Mouse (Mus musculus) midbrain, embryonic 13.5 days (tissue): ENCODE results near the gene P2rx5. TPM values are rescaled to one million over a fixed set of nuclear protein-coding genes. Genes with fewer than 3 reads are reported as not detected.

Experiments
- ATAC-seq: fragments of 200-750 bp; cut with Nextera tagmentation; 2 replicates; pipeline ENCODE4 v1.8.0; 2017; ENCODE audit warnings: mild to moderate bottlenecking, moderate TSS enrichment, moderate library complexity
- H3K27ac ChIP-seq: fragments of 300-500 bp; sonication (generic); 2 replicates; pipeline ENCODE4 v1.5.1; 2015; ENCODE audit warnings: inconsistent platforms, mild to moderate bottlenecking, moderate library complexity
- H3K27me3 ChIP-seq: fragments of 300-500 bp; sonication (generic); 2 replicates; pipeline ENCODE4 v1.6.1; 2015; ENCODE audit warnings: mild to moderate bottlenecking, inconsistent platforms
- H3K36me3 ChIP-seq: fragments of 300-500 bp; sonication (generic); 2 replicates; pipeline ENCODE4 v1.6.1; 2015; ENCODE audit warnings: mild to moderate bottlenecking, inconsistent platforms
- H3K4me1 ChIP-seq: fragments of 300-500 bp; sonication (generic); replicated peaks from 2 replicates; pipeline ENCODE4 v1.6.1; 2015; ENCODE audit warnings: inconsistent platforms
- H3K4me2 ChIP-seq: fragments of 300-500 bp; sonication (generic); replicated peaks from 2 replicates; pipeline ENCODE4 v1.6.1; 2015; ENCODE audit warnings: moderate library complexity, mild to moderate bottlenecking, inconsistent platforms
- H3K4me3 ChIP-seq: fragments of 300-500 bp; sonication (generic); replicated peaks from 2 replicates; pipeline ENCODE4 v1.5.1; 2015; ENCODE audit warnings: mild to moderate bottlenecking, inconsistent platforms
- H3K9ac ChIP-seq: fragments of 300-500 bp; sonication (generic); replicated peaks from 2 replicates; pipeline ENCODE4 v1.6.1; 2015; ENCODE audit warnings: mild to moderate bottlenecking, inconsistent platforms
- H3K9me3 ChIP-seq: fragments of 300-500 bp; sonication (generic); 2 replicates; pipeline ENCODE4 v1.6.1; 2016; ENCODE audit warnings: mild to moderate bottlenecking, inconsistent platforms
- WGBS: fragments of 180-500 bp; shearing (Covaris S2); methylation state at CpG from one replicate; pipeline ENCODE4 v1.1.7; 2015; 5-methylcytosine and 5-hydroxymethylcytosine counted together
- polyA plus RNA-seq: library from polyadenylated mRNA; unstranded; fragments of >200 nt; fragmentation: Nextera tagmentation; extraction: Ambion mirVana; gene quantifications from 2 replicates; pipeline ENCODE4 v1.2.1, GENCODE M21; 2015

The P2rx5 gene
- polyA plus RNA-seq, 1 experiment from 2014 or later, result 0.20 TPM

DNA sequence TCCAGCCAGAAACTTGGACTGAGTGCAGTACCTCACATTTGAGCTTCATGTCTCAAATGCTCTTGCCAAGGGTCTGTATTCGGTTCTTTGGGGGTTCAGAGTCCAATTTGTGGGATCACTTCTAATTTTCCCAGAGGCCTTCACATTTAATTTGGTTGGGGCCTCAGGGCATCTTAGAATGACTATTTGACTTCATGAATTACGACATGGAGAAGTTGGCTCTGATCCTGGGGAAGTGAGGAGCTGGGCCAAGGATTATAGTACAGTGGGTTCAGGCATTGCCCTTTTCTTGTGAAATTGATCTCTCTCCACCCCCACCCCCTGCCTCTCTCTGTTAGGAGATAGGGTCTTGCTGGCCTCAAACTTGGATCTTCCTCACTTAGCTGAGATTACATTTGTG, 40.8 kb downstream of the P2rx5 start:
- WGBS, result 77% methylated on average over 2 of the region's 2 CpGs
- no peaks in the 10 kb centered on the region for H3K27me3 ChIP-seq
- no peak overlapping the region for H3K9ac ChIP-seq
- no peak overlapping the region for H3K4me3 ChIP-seq
- ATAC-seq, result no peak
- no peak overlapping the region for H3K27ac ChIP-seq
- no peaks in the 10 kb centered on the region for H3K9me3 ChIP-seq
- H3K4me1 ChIP-seq, result peaks cover 28% of the 10 kb centered on the region
- no peaks in the 10 kb centered on the region for H3K36me3 ChIP-seq
- H3K4me2 ChIP-seq, result no peak overlapping the region

DNA sequence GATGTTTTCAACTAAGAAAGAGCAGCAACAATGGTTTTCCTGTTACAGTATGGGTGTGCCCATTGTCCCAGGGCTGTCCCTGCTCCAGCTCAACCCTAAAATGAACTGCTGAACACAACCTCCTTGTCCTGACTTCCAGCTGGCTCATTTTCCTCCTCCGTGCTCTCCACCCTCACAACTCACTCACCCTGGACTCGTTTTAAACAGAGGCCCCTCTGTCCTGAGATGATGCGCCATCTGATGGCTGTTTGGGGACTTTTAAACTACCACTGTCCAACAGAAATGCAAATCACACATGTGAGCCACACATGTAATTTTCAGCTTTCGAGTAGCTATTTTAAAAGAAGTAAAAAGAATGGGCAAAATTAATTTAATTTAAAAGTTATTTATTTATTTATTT, 41.4 kb downstream of the P2rx5 start:
- H3K9me3 ChIP-seq, result no peaks in the 10 kb centered on the region
- H3K36me3 ChIP-seq, result no peaks in the 10 kb centered on the region
- peaks cover 27% of the 10 kb centered on the region for H3K4me1 ChIP-seq
- 34% methylated on average over 4 of the region's 4 CpGs for WGBS
- H3K27me3 ChIP-seq, result no peaks in the 10 kb centered on the region
- no peak overlapping the region for H3K9ac ChIP-seq
- ATAC-seq, result no peak
- H3K27ac ChIP-seq, result no peak overlapping the region
- no peak overlapping the region for H3K4me3 ChIP-seq
- H3K4me2 ChIP-seq, result no peak overlapping the region

DNA sequence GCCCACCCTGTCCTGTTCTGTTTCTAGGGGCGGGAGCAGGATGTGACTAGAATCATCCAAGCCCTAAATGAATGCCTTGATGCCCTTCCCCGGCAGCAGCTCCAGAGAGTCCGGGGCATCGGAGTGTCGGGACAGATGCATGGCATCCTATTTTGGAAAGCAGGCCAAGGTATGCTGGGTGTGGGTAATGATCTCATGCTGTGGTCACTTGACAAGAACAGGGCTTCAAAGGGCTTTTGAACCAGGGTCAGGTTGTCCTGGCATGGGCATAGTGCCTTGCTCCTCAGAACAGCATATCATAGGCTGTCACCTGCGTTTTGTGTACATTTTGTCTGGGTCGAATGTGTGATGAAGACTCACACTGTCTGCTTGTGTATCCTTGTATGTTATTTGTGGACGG, 43.7 kb downstream of the P2rx5 start:
- WGBS, result 91% methylated on average over 8 of the region's 8 CpGs
- Histone ChIP-seq H3K36me3 (no peaks in the 10 kb centered on the region), H3K9ac (no peak overlapping the region; the same call in 1 of the 2 replicates), H3K27ac (no peak overlapping the region), H3K4me2 (no peak overlapping the region), H3K27me3 (no peaks in the 10 kb centered on the region), H3K9me3 (no peaks in the 10 kb centered on the region), H3K4me3 (no peak overlapping the region), H3K4me1 (peaks cover 7% of the 10 kb centered on the region)
- no peak for ATAC-seq

DNA sequence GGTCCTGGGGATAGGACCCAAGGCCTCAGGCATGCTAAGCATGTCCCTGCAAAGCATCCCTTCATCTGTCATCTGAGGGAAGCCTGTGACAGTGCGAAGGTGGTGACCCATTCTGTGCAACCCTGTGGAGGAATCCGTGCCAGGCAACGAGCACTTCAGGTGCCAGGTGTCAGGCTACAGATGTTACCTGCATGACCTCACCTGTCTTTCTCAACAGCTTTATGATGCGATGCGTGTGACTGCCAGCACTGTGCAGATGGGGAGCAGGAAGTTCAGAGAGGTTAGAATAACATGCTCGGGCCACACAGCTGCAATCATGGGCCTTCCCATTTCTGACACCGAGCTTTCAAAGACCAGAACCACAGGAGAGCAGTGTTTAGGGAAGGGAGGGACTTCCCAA, 45.0 kb downstream of the P2rx5 start:
- Histone ChIP-seq H3K4me3 (no peak overlapping the region), H3K9ac (no peak overlapping the region), H3K27ac (no peak overlapping the region), H3K36me3 (no peaks in the 10 kb centered on the region), H3K27me3 (no peaks in the 10 kb centered on the region), H3K4me1 (peaks cover under 1% of the 10 kb centered on the region; the same call in 1 of the 2 replicates), H3K4me2 (no peak overlapping the region), H3K9me3 (no peaks in the 10 kb centered on the region)
- ATAC-seq, result no peak
- 87% methylated on average over 7 of the region's 7 CpGs for WGBS

DNA sequence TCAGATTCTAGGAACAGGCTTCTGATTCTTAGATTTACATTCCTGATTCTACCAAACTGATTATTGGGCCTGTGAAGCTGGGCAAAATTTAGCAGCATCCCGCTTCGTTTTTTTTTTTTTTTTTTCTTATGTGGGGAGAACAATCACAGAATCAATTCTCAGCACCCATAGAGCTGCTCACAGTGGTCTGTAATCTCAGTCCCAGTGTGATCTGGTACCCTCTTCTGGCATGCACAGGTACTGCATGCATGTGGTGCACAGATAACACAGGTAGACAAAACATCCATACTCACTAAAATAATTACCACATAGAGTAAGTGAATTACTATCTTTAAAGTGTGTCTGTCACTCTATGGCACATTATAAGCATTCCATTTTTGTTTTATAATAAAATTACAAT, 47.4 kb downstream of the P2rx5 start:
- 74% methylated on average over 2 of the region's 2 CpGs for WGBS
- no peak overlapping the region for H3K9ac ChIP-seq
- H3K36me3 ChIP-seq, result no peaks in the 10 kb centered on the region
- ATAC-seq, result no peak
- no peaks in the 10 kb centered on the region for H3K27me3 ChIP-seq
- H3K9me3 ChIP-seq, result no peaks in the 10 kb centered on the region
- no peaks in the 10 kb centered on the region for H3K4me1 ChIP-seq
- no peak overlapping the region for H3K27ac ChIP-seq
- H3K4me3 ChIP-seq, result no peak overlapping the region
- H3K4me2 ChIP-seq, result no peak overlapping the region

DNA sequence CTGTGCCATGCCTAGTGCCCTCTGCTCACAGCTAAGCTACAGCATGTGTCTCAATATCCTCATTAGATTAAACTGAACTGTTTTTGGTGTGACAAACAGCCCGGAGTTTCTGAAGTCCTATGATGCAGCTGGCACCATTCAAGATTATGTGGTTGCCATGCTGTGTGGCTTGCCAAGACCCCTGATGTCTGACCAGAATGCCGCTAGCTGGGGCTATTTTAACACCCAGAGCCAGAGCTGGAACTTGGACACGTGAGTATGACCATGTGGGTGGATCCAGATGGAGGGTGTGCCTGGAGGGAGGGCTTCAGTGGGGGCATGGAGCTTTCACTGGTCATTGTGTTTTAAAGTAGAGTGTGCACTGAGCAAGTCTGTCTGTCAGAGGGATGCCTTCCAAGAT, 53.7 kb downstream of the P2rx5 start:
- Histone ChIP-seq H3K4me2 (no peak overlapping the region), H3K27ac (no peak overlapping the region), H3K9me3 (no peaks in the 10 kb centered on the region), H3K27me3 (no peaks in the 10 kb centered on the region), H3K36me3 (no peaks in the 10 kb centered on the region), H3K4me3 (no peak overlapping the region), H3K4me1 (no peaks in the 10 kb centered on the region), H3K9ac (no peak overlapping the region)
- ATAC-seq, result no peak
- WGBS, result 77% methylated on average over 3 of the region's 3 CpGs

DNA sequence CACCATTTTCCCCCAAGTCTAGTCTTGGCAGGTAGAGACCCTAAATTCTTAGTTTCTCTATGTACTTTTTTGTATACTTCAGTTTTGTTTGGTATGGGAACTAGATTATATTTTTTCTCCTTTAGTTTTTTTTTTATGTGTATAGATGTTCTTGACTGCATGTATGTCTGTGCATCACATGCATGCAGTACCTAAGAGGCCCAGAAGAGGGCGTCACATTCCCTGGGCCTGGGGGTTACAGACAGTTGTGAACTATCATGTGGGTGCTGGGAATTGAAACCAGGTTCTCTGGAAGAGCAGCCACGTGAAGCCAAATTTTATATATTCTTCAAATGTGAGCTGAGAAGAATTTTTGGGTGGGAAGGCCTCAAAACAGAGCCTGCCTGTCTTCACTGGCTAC, 59.5 kb downstream of the P2rx5 start:
- Histone ChIP-seq H3K9me3 (no peaks in the 10 kb centered on the region), H3K9ac (no peak overlapping the region), H3K36me3 (no peaks in the 10 kb centered on the region), H3K4me3 (no peak overlapping the region), H3K27ac (no peak overlapping the region), H3K27me3 (no peaks in the 10 kb centered on the region), H3K4me1 (no peaks in the 10 kb centered on the region), H3K4me2 (no peak overlapping the region)
- no peak for ATAC-seq
- WGBS, result 67% methylated on average over 2 of the region's 2 CpGs

DNA sequence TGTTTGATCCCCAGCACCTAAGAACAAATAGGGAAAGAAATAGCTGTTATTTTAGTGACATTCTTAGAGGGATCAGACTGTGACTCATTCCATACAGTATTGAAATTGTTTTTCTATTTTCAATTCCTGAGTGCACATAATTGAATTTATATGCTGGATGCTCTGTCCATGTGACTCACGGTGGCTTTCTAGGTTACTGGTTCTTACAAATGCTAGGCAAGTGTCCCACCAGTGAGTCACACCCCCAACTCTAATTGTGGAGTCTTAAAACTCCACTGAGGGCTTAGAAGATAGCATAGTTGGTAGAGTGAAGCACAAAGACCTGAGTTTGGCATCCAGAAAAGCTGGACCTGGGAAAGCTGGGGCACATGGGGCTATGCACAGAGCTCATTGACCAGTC, 60.4 kb downstream of the P2rx5 start:
- 100% methylated on average over 1 of the region's 1 CpGs for WGBS
- Histone ChIP-seq H3K36me3 (no peaks in the 10 kb centered on the region), H3K27ac (no peak overlapping the region), H3K4me2 (no peak overlapping the region), H3K4me3 (no peak overlapping the region), H3K27me3 (no peaks in the 10 kb centered on the region), H3K9ac (no peak overlapping the region), H3K4me1 (no peaks in the 10 kb centered on the region), H3K9me3 (no peaks in the 10 kb centered on the region)
- no peak for ATAC-seq

Other genes starting within 250 kb of the P2rx5 start
- gene Atp2a3, start 199.3 kb upstream of the P2rx5 start, polyA plus RNA-seq, result 0.48 and 0.71 TPM in 2 replicates
- gene P2rx1, start 161.3 kb upstream of the P2rx5 start, polyA plus RNA-seq, result 0.41 and 0.58 TPM in 2 replicates
- 17.1 and 17.5 TPM in 2 replicates for gene Camkk1, start 141.4 kb upstream of the P2rx5 start, polyA plus RNA-seq
- 13.5 and 14.2 TPM in 2 replicates for gene Ncbp3, start 112.6 kb upstream of the P2rx5 start, polyA plus RNA-seq
- 0.21 and 0.28 TPM in 2 replicates for gene Itgae, start 69.8 kb upstream of the P2rx5 start, polyA plus RNA-seq
- 5.2 and 5.6 TPM in 2 replicates for gene Haspin, start 22.1 kb upstream of the P2rx5 start, polyA plus RNA-seq
- 122 and 123 TPM in 2 replicates for gene Emc6, start 16.6 kb downstream of the P2rx5 start, polyA plus RNA-seq
- 193 and 195 TPM in 2 replicates for gene Tax1bp3, start 16.7 kb downstream of the P2rx5 start, polyA plus RNA-seq
- 21.1 and 22.1 TPM in 2 replicates for gene Ctns, start 38.6 kb downstream of the P2rx5 start, polyA plus RNA-seq
- 1.7 and 1.8 TPM in 2 replicates for gene Shpk, start 39.0 kb downstream of the P2rx5 start, polyA plus RNA-seq
- 0.18 and 0.22 TPM in 2 replicates for gene Trpv1, start 73.9 kb downstream of the P2rx5 start, polyA plus RNA-seq
- gene Trpv3, start 107.0 kb downstream of the P2rx5 start, polyA plus RNA-seq, result not detected in 2 replicates
- 0.36 and 0.40 TPM in 2 replicates for gene Aspa, start 169.2 kb downstream of the P2rx5 start, polyA plus RNA-seq
- gene Gm49340, start 169.3 kb downstream of the P2rx5 start, polyA plus RNA-seq, result not detected in 2 replicates
- not detected in 2 replicates for gene Spata22, start 169.3 kb downstream of the P2rx5 start, polyA plus RNA-seq
- not detected in 2 replicates for gene Olfr20, start 190.4 kb downstream of the P2rx5 start, polyA plus RNA-seq
- gene Olfr376, start 210.8 kb downstream of the P2rx5 start, polyA plus RNA-seq, result not detected in 2 replicates
- gene Olfr1, start 239.2 kb downstream of the P2rx5 start, polyA plus RNA-seq, result not detected in 2 replicates